Mouse (Mus musculus) brain, adult 2 months (tissue): ENCODE results near the gene Pycard.
"Not testable (repeated sequence)": the region's sequence is repeated elsewhere in the genome, so short reads cannot be mapped to it uniquely, and the experiment has no call there.

Experiments used
- DNase-seq: peaks from one replicate; pipeline ENCODE4 v3.0.0; 2011; ENCODE audit warnings: low read depth, low spot score

The Pycard gene

GRCm38 (mm10) chr7:128003688-128004087, 10.0 kb upstream of the Pycard start, which contains the start of gene Trim72:
Gene Trim72 (plus strand): TSS chr7:128003949.
- DNase-seq, result peak; percentile 95

DNA sequence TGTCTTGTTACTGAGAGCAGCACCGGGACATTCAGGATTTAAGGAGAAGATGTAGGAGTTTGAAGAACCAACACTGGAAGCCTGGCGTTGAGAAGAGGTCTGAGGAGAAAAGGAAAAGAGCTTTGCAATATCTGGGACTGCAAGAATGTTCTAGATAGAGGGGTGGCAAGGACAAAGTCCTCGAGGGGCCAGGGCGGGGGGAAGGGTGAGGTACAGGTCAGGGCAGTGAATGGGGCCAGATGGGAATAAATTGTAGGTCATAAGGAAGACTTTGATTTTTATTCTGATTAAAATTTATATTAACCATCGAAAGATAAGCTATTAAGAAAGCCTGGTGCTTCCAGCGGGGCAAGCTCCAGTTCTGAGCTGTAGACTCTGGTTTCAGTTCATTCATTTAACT, 9.4 kb upstream of the Pycard start:
- no peak for DNase-seq

- DNase-seq, result no peak
These were observed 6.6 kb upstream of the Pycard start for GRCm38 (mm10) chr7:128000068-128000950.

DNA sequence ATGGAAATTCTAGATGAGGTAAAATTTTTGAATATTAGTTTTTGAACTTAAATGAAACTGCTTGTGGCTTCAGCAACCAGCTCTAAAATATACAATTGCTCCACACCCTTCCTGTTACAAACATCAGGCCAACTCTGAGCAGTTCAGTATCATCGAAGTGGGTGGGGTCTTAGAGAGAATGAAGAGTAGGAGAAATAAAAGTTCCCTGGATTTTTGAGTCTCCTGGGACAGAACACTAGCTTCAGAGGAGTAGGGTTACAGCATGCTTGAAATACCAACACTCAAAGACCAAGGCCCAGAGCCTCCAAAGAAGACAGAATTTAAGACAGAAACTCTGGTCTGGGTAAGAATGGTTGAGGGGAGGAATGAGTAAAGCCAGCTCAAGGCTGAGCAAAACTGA, 5.8 kb upstream of the Pycard start:
- DNase-seq, result no peak

DNA sequence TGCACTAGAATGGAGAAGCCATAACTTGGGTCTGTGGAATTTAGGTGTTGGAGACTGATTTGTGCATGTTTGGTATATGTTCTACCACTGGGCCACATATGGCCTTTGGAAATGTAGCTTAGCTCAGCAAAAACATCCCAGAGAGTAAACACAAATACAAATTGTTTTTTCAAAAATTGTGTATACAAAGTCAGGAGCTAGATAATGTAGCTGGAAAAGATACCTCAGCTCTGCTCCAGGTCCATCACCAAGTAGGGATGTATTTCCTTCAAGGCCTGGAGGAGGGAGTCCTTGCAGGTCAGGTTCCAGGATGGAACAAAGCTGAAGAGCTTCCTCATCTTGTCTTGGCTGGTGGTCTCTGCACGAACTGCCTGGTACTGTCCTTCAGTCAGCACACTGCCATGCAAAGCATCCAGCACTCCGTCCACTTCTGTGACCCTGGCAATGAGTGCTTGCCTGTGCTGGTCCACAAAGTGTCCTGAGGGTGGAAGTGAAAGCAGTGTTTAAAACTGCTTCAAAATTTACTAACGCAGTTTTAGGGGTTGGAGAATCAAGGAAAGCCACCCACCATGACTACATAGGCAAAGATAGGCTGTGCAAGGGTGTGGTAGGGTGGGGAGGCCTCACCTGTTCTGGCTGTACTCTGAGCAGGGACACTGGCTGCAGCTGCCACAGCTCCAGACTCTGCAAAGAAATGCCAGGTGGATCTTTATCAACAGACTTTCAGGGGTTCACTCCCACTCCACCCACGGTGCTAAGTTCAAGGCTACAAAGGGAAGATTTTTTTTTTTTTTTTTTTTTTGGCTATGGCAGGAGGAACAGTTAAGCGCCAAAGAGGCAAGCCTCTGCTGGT, 953 bp downstream of the Pycard start:
- no peak for DNase-seq

GRCm38 (mm10) chr7:127991643-127992487, 1.8 kb downstream of the Pycard start:
- DNase-seq, result peak; percentile 82

DNA sequence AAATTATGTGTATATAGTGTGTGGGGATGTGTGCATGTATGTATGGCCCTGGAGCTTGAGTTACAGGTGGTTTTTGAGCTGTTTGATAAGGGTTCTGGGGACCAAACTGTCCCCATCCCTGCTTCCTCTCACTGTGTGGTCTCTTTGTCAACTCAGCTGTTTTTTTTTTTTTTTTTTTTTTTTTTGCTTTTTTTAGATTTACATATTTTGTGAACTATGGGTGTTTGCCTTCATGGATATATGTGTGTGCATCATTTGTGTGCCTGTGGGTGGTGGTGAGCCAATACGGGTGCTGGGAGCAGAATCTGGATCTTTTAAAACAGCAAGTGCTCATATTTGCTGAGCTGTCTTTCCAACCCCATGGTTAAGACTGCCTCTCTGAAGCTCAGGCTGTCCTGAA, 4.8 kb downstream of the Pycard start:
- no peak for DNase-seq

DNA sequence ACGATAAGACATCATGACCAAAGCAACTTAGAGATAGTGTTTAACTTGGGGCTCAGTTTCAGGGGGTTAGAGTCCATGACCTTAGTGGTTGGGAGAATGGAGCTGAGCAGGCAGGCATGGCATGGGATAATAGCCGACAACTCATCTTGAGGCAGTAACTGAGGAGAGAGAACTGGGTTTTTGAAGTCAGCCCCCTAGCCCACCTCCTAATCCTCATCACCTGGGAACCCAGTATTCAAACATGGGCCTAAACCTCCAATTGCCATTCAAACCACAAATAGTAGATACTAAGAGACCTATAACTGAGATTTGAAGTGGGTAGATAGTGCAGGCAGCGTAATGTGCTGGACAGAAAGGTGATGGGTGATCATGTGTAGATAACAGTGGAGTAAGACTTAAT, 13.1 kb downstream of the Pycard start:
- DNase-seq, result no peak

DNA sequence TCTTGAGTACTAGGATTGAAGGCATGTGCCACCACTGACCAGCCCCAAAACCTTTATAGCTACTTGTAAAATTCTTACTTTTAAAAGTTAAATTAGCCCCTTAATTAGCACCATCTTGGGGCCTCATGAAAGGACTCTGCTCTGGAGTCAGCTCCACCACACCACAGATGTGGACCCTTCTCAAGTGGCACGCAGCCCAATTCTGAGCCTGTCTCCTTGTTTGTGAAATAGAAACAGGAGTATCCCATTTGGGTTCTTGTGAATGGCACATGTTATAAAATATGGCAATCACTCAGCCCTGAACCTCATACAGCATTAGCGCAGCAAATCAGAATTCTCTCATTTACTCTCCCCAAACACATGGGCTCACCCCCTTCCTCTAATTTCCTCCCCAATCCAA, 14.8 kb downstream of the Pycard start:
- no peak for DNase-seq

DNA sequence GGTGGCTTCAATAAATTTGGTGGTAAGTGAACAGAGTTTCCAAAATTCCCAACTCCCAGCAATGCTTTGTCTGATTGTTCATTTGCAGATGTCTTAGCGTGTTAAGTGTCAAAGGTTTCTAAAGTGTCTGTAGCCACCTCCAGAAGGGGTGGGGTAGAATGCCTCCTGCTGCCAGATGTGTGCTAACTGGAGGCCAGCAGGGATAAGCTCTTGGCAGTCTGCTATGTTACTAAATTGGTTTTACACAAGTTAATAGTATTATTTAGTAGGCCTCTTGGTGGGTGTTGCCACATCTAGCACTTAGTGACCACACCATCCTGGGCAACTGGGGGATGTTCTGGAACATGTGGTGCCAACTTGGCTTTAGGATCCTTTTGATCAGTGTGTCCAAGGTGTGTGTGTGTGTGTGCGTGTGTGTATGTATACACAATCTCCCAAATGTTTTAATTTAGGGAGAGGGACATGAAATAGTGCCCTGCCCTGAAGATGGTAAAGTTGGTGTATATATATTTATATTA, 19.2 kb downstream of the Pycard start:
- DNase-seq, result no peak

DNA sequence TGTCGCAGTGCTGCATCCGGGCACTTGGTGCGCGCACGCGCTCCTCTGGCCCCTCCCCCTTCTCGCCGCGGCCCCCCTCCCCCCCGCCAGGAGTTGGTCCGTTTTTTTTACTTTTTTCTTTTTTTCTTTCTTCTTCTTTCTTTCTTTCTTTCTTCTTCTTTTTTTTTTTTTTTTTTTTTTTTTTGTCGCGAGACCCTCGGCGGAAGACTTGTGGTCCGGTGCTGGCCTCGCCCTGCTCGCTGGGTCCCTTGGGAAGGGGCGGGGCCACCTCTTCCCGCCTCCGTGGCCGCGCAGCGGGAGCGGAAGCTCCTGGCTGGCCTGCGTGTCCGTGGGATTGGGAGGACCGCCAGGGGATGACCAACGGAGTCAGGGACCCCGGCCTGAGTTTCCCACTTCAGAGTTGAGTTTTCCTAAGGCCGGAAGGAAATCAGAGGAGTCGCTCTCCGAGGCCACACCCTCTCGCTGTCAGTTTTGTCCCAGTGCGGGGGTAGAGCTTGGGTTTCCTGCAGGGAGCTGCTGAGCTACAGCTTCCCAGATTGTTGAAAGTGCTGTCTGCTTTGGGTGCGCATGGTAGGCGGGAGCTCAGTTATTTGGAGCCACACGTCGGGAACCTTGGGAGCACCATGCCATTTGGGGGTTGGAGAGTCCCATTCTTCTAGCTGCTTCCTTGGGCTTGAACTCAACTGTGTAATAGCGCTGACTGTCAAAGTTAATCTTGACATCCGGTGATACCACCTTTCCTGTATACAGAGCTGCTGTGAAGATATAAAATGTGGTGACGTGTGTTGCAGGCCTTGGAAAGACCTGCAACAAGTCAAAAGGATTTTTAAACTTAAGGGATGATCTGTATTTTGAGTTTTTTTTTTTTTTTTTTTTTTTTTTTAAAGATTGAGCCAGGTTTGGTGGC, 25.5 kb downstream of the Pycard start:
- peak; percentile 84 for DNase-seq

DNA sequence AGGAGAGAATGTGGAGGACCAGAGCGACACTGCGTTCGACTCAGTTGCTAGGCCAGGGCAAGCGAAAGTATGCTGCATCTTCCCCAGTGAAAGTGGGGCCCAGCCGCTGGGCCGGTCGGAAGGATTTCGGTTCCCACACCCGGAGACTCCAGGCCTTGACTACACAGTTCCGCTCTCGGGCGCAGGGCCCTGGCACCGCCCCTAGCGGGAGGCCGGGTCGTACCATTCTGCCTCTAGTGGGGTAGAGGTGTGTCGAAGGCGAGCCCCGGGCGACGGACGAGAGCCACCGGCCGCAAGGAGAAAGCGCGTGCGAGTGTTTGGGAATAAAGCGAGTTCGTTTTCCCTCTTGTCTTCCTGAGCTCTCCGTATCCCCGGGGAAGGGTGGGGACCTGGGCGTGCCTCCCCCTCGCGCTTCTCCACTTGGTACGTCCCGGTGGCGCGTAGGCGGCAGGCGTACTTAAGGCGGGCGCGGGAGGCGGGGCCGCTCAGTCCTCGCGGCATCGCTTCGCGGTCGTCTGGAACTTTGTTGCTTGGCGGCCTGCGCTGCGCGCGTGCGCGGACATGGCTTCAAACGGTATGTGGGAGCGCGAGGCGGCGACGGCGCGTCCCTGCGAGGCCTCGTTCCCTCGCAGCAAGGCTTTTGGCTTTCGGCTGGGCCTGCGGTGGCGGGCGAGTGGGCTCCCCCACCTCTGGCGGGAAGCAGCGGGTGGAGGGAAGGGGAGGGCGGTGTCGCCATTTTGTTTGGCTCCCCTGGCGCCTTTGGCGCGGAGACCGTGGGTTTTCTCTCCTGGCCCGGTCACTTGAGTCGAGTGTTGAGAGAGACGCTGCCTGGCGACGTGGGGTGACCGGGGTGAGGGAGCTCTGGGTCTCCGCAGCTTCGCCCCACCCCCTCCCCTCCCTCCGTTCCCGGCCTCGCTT, 26.4 kb downstream of the Pycard start, which contains the start of gene Fus:
Fus (plus strand) TSS at position 454 of the 918 bp plus-strand sequence.
- peak; percentile 97 for DNase-seq

DNA sequence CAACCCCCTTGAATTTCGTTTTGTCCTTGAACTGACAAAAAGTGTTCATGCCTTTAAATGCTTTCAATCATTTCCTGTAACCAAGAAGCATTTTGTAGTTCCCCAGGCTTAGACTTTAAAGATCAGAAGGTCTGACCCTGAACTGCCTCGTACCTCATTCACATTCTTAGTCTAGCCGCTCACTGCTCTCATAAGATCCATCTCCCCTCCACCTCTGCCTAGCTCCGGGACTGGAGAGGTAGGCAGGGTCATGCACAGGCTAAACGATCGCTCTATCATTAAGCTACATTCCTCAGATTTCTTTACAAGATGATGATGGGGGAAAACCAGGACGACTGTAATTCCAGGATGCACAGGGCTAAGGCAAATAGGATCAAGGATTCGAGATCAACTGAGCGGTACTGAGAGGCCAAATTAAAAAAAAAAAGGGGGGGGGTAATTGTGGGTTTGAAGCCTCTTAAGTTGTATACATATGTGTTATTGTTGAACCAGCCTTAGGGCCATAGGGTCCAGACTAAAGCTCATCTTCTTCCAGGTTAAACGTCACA, 27.2 kb downstream of the Pycard start:
- no peak for DNase-seq

- no peak for DNase-seq
These were observed 34.3 kb downstream of the Pycard start for GRCm38 (mm10) chr7:127959364-127959763.

GRCm38 (mm10) chr7:127952864-127953581, 40.6 kb downstream of the Pycard start:
- no peak for DNase-seq

- DNase-seq, result no peak
These were observed 47.1 kb downstream of the Pycard start, which contains the start of gene Prss36 for GRCm38 (mm10) chr7:127946470-127947023. Gene Prss36 (minus strand): TSS chr7:127946725.

DNA sequence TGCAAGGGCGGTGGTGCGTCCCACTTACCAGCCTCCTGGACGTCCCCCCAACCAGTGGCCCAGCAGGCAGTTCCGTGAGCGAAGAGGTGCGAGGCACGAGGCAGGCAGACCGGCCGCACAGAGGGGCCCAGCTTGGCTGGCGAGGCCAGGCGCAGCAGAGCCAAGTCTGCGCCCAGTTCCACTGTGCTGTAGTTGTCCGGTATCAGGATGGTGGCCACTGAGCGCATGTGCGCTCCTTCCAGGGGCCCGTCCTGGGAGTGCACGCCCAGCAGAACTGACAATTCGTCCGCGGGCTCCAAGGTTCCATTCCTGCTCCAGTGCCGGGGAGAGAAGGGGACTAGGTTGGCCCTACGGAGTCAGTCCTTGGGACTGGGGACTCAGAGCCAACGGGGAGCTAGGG, 49.1 kb downstream of the Pycard start:
- DNase-seq, result no peak

DNA sequence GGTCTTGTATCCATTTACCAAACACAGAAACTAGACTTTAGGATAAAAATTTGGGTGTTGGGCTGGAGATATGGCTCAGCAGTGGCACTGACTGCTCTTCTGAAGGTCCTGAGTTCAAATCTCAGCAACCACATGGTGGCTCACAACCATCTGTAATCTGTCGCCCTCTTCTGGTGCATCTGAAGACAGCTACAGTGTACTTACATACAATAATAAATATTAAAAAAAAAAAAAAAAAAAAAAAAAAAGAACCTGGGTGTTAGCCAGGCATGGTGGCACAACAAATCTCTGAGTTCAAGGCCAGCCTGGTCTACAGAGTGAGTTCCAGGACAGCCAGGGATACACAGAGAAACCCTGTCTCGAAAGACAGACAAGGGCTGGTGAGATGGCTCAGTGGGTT, 51.6 kb downstream of the Pycard start:
- DNase-seq, result not testable (repeated sequence)
